ENCODE assay signal across 7 mouse cellular contexts in genomic region chr5:102874605-102875298, GRCm38 (mm10).
DNase-seq lines count a peak whose midpoint lies in the region; ATAC-seq and TF ChIP-seq lines count a peak whose summit lies in the region.

No protein-coding gene starts in this region.

- TF ChIP-seq CTCF in forebrain, postnatal 0 days (IDR thresholded peaks at IDR 0.05; ENCODE audit: low read depth), result peak; percentile 91

- H3K4me2 ChIP-seq in forebrain, postnatal 0 days (ENCODE audit: low read depth), result no peak overlapping the region
- 0 out of 2 replicates have a peak overlapping the region, but pooled peaks have one; percentile 17 for H3K4me2 ChIP-seq in hindbrain, embryonic 14.5 days (replicated peaks)

- H3K4me3 ChIP-seq in forebrain, postnatal 0 days (ENCODE audit: low read depth, low read length), result no peak overlapping the region
- no peak overlapping the region for H3K4me3 ChIP-seq in hindbrain, embryonic 14.5 days (replicated peaks; ENCODE audit: low read length)

- no peaks in the 10 kb centered on the region for H3K36me3 ChIP-seq in forebrain, postnatal 0 days (ENCODE audit: insufficient read depth)
- H3K36me3 ChIP-seq in hindbrain, embryonic 14.5 days (replicated peaks; ENCODE audit: control insufficient read depth, insufficient read depth), result no peaks in the 10 kb centered on the region
- peaks cover 2% of the 10 kb centered on the region for H3K36me3 ChIP-seq in splenic B cell, adult 2 months (ENCODE audit: control insufficient read depth, insufficient read depth, low read length, poor library complexity, severe bottlenecking)

- no peaks in the 10 kb centered on the region for H3K9me3 ChIP-seq in forebrain, postnatal 0 days (ENCODE audit: low read length)
- H3K9me3 ChIP-seq in hindbrain, embryonic 14.5 days (ENCODE audit: control insufficient read depth, low read length), result no peaks in the 10 kb centered on the region

- ATAC-seq in forebrain, postnatal 0 days, result peak; percentile 84
- 0 out of 2 replicates have a peak, but pooled peaks have one; percentile 37 for ATAC-seq in hindbrain, embryonic 14.5 days (ENCODE audit: low FRiP score)
- peak; percentile 65 for ATAC-seq in megakaryocyte, adult 5-6 weeks (ENCODE audit: poor library complexity, severe bottlenecking)

- H3K27me3 ChIP-seq in forebrain, postnatal 0 days (ENCODE audit: insufficient read depth, low read length), result no peaks in the 10 kb centered on the region
- no peaks in the 10 kb centered on the region for H3K27me3 ChIP-seq in hindbrain, embryonic 14.5 days (ENCODE audit: control insufficient read depth, insufficient read depth, low read length)
- no peaks in the 10 kb centered on the region for H3K27me3 ChIP-seq in splenic B cell, adult 2 months (ENCODE audit: control insufficient read depth, insufficient read depth, low read length, poor library complexity, severe bottlenecking)

- H3K27ac ChIP-seq in forebrain, postnatal 0 days (ENCODE audit: low read depth, low read length), result no peak overlapping the region
- no peak overlapping the region for H3K27ac ChIP-seq in hindbrain, embryonic 14.5 days

- H3K4me1 ChIP-seq in forebrain, postnatal 0 days (ENCODE audit: insufficient read depth), result no peaks in the 10 kb centered on the region
- no peaks in the 10 kb centered on the region for H3K4me1 ChIP-seq in hindbrain, embryonic 14.5 days (replicated peaks; ENCODE audit: control insufficient read depth, insufficient read depth, low read length)

- WGBS in forebrain, postnatal 0 days, result 39% methylated on average over 11 of the region's 11 CpGs
- 41% methylated on average over 11 of the region's 11 CpGs for WGBS in hindbrain, embryonic 14.5 days

- H3K9ac ChIP-seq in forebrain, postnatal 0 days, result no peak overlapping the region
- no peak overlapping the region for H3K9ac ChIP-seq in hindbrain, embryonic 14.5 days

- peak; percentile 68 for DNase-seq in R1 (ENCODE audit: low read depth, low spot score)
- DNase-seq in cerebellum, adult 11-12 months, result peak; percentile 30
- peak; percentile 88 for DNase-seq in forebrain, postnatal 0 days
- peak; percentile 85 for DNase-seq in hindbrain, embryonic 14.5 days (ENCODE audit: low spot score)
- peak; percentile 51 to 73 for DNase-seq in layer of hippocampus, adult 8-10 months (ENCODE audit: low spot score in 2 of 2)
- DNase-seq in splenic B cell, adult 2 months (ENCODE audit: low read depth, low spot score), result peak; percentile 56

Comparison
In these comparisons a context has a peak if more than half of its experiments do, and no peak if none do; other contexts are left out.
1. DNase-seq: peak in every context shown above with its lines; median percentile 88 in forebrain, postnatal 0 days; 85 in hindbrain, embryonic 14.5 days; 68 in R1; 62 in layer of hippocampus, adult 8-10 months; 56 in splenic B cell, adult 2 months; 30 in cerebellum, adult 11-12 months.